Mouse (Mus musculus): ENCODE data around the gene Lce3a. TPM values are rescaled to one million over a fixed set of nuclear protein-coding genes. Genes with fewer than 3 reads are reported as not detected.

Gene Lce3a
- not detected for total RNA-seq (2021)

- intact Hi-C loops (cut with DNase I) = no loop called here
- no peak for DNase-seq (ENCODE audit: low spot score)
These were observed at the start of gene Lce3a for GRCm38 (mm10) chr3:92926130-92926529. Gene Lce3a (minus strand): TSS chr3:92926230.

GRCm38 (mm10) chr3:92966761-92967160 is 40.7 kb upstream of the Lce3a start, which contains the start of gene Lce3e:
Gene Lce3e (plus strand): TSS chr3:92967061.
- intact Hi-C loops (cut with DNase I) = no loop called here
- DNase-seq (ENCODE audit: low spot score) = no peak

DNA sequence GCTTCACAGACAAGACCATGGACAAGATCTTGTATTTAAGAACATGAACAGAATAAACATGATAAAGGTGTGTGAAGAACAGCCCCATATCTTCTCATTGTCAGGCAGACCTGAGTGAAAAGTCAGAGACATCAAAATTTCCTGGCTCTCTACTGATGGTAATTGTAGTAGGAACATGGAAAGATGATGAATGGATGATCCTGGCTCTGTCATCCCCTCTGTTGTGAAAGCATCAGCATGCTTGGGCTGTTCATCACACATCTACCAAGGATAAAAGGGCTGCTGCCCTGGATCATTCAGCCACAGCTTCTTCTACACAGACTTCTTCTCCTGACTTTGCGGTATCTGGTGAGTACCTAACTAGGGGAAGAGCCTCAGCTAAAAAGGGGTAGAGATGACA is 31.1 kb upstream of the Lce3a start, which contains the start of gene Lce3d:
TSS of gene Lce3d (plus strand) at position 301 of the 400 bp plus-strand sequence.
- intact Hi-C loops (cut with DNase I) = no loop called here
- DNase-seq (ENCODE audit: low spot score) = no peak

DNA sequence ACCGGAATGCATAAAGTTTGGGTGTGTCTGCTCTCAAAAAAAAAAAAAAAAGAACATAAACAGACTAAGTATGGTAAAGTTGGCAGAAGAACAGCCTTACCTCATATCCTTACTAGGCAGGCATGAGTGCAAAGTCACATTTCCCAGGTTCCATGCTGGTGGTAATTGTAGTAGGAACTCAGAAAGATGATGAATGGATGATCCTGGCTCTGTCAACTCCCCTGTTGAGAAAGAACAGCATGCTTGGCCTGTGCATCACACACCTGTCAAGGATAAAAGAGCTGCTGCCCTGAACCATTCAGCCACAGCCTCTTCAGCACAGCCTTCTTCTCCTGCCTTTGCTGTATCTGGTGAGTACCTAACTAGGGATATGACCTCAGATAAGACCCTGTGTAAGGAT is 18.2 kb upstream of the Lce3a start, which contains the start of gene Lce3c:
TSS of gene Lce3c (plus strand) at position 301 of the 400 bp plus-strand sequence.
- no peak for DNase-seq (ENCODE audit: low spot score)
- intact Hi-C loops (cut with DNase I) = no loop called here

GRCm38 (mm10) chr3:92932679-92933078 is 6.6 kb upstream of the Lce3a start, which contains the start of gene Lce3b:
Gene Lce3b (plus strand): TSS chr3:92932979.
- intact Hi-C loops (cut with DNase I) = no loop called here

DNA sequence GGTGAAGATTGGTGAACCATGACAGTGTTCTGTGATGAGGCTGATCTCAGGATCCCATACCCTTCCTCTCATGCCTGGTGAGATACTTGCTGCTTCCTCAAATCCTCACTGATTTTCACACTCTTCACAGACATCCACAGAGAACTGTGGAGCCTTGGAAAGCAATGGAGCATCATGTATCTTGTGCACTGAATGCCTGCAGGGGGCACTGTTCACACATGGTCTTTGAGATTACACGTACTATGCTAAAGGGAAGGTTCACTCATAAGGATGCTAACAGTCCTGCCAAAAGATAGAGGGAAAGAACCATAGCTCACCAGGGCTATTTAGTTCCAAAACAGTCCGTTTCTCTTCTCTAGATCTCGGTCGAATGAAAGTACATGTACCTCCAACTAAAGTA is 5.7 kb downstream of the Lce3a start:
- no peak for DNase-seq (ENCODE audit: low spot score)
- intact Hi-C loops (cut with DNase I) = no loop called here

More at GRCm38 (mm10) chr3:92932679-92933078, 6.6 kb upstream of the Lce3a start, which contains the start of gene Lce3b:
- no peak for DNase-seq (ENCODE audit: low spot score)

DNA sequence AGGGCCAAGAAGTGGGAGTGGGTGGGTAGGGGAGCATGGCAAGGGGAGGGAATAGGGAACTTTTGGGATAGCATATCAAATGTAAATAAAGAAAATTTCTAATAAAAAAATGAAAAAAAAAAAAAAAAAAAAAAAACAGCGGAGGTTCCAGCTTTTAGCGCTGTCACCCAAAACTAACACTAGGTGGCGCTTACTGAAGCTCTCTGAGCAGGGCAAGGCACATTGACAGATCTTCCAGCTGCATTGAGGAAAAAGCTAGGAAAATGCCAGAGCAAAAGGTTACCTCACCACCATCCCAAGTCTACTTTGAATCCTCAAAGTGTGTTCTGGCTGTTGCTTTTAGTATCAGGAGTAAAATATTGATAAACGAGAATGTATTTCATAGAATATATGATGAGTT is 18.5 kb downstream of the Lce3a start:
- no peak for DNase-seq (ENCODE audit: low spot score)
- intact Hi-C loops (cut with DNase I) = loop anchor here (10.0 kb wide), 1 partner anchor 117 kb away; no protein-coding TSS in a partner anchor

- DNase-seq (ENCODE audit: low spot score) = no peak
- intact Hi-C loops (cut with DNase I) = loop anchor here (10.0 kb wide), 1 partner anchor 120 kb away; no protein-coding TSS in a partner anchor
These were observed 20.8 kb downstream of the Lce3a start for GRCm38 (mm10) chr3:92905182-92905581.

- intact Hi-C loops (cut with DNase I) = loop anchor here (10.0 kb wide), 1 partner anchor 121 kb away; no protein-coding TSS in a partner anchor
- no peak for DNase-seq (ENCODE audit: low spot score)
These were observed 22.4 kb downstream of the Lce3a start for GRCm38 (mm10) chr3:92903640-92904039.

GRCm38 (mm10) chr3:92902992-92903391 is 23.0 kb downstream of the Lce3a start:
- DNase-seq (ENCODE audit: low spot score) = no peak
- intact Hi-C loops (cut with DNase I) = loop anchor here (10.0 kb wide), 1 partner anchor 122 kb away; no protein-coding TSS in a partner anchor

- intact Hi-C loops (cut with DNase I) = no loop called here
These were observed 31.5 kb downstream of the Lce3a start for GRCm38 (mm10) chr3:92894489-92894888.

GRCm38 (mm10) chr3:92894063-92894462 is 32.0 kb downstream of the Lce3a start:
- DNase-seq (ENCODE audit: low spot score) = no peak
- intact Hi-C loops (cut with DNase I) = no loop called here

More at GRCm38 (mm10) chr3:92894489-92894888, 31.5 kb downstream of the Lce3a start:
- DNase-seq (ENCODE audit: low spot score) = no peak

Other genes with a start within 250 kb of the Lce3a start
- gene Lce1c, start 247.0 kb downstream of the Lce3a start, total RNA-seq (2021) = not detected
- gene Lce1d, start 239.0 kb downstream of the Lce3a start, total RNA-seq (2021) = not detected
- gene Lce1e, start 217.2 kb downstream of the Lce3a start, total RNA-seq (2021) = not detected
- gene Lce1f, start 205.9 kb downstream of the Lce3a start, total RNA-seq (2021) = not detected
- not detected for gene Gm38119, start 187.1 kb downstream of the Lce3a start, total RNA-seq (2021)
- gene Lce1g, start 173.9 kb downstream of the Lce3a start, total RNA-seq (2021) = not detected
- not detected for gene Lce1h, start 161.2 kb downstream of the Lce3a start, total RNA-seq (2021)
- gene Lce1i, start 147.3 kb downstream of the Lce3a start, total RNA-seq (2021) = not detected
- not detected for gene Lce1j, start 135.7 kb downstream of the Lce3a start, total RNA-seq (2021)
- not detected for gene Lce1k, start 118.3 kb downstream of the Lce3a start, total RNA-seq (2021)
- gene Kprp, start 99.0 kb downstream of the Lce3a start, total RNA-seq (2021) = not detected
- gene Lce1l, start 74.9 kb downstream of the Lce3a start, total RNA-seq (2021) = not detected
- not detected for gene 2310050C09Rik, start 56.0 kb downstream of the Lce3a start, total RNA-seq (2021)
- not detected for gene Lce3b, start 6.7 kb upstream of the Lce3a start, total RNA-seq (2021)
- gene Lce3c, start 18.3 kb upstream of the Lce3a start, total RNA-seq (2021) = not detected
- not detected for gene Lce3d, start 31.2 kb upstream of the Lce3a start, total RNA-seq (2021)
- not detected for gene Lce3e, start 40.8 kb upstream of the Lce3a start, total RNA-seq (2021)
- not detected for gene Lce3f, start 66.0 kb upstream of the Lce3a start, total RNA-seq (2021)
- not detected for gene Crct1, start 89.5 kb upstream of the Lce3a start, total RNA-seq (2021)
- gene Lce1m, start 92.8 kb upstream of the Lce3a start, total RNA-seq (2021) = not detected
- not detected for gene Gm4858, start 142.6 kb upstream of the Lce3a start, total RNA-seq (2021)
- not detected for gene Crnn, start 218.6 kb upstream of the Lce3a start, total RNA-seq (2021)

Data from heart, postnatal 25 days (tissue).